Mouse (Mus musculus) CD4-positive, CD25-positive, alpha-beta regulatory T cell, adult 2 months (primary cell): ENCODE data around the gene Myh10.

ENCODE experiments used
- DNase-seq: peaks from one replicate; pipeline ENCODE4 v3.0.0-alpha.2; 2012; ENCODE audit warnings: low read depth, low spot score

Gene Myh10

GRCm38 (mm10) chr11:68857329-68857728, 166.0 kb downstream of the Myh10 start:
- no peak for DNase-seq

GRCm38 (mm10) chr11:68859943-68860593, 168.7 kb downstream of the Myh10 start:
- DNase-seq: no peak

- DNase-seq: no peak
Measured at GRCm38 (mm10) chr11:68862260-68862659, 170.9 kb downstream of the Myh10 start.

- DNase-seq: no peak
Measured at GRCm38 (mm10) chr11:68863631-68864091, 172.3 kb downstream of the Myh10 start.

- DNase-seq: no peak
Measured at GRCm38 (mm10) chr11:68864544-68865189, 173.3 kb downstream of the Myh10 start.
